Mouse (Mus musculus): ENCODE measurements at regions not wholly inside any gene's neighbourhood (a gene's known extent, or its start where the extent isn't known, plus 50 kb on each side); places are given as distances from the start of the nearest gene placed in this dataset.

GRCm38 (mm10) chr11:57899335-57899734 lies 66.7 kb upstream of the Hand1 start:
- no peak for ATAC-seq

- no peak for ATAC-seq
These were observed 62.9 kb upstream of the Hand1 start for GRCm38 (mm10) chr11:57895497-57895896.

DNA sequence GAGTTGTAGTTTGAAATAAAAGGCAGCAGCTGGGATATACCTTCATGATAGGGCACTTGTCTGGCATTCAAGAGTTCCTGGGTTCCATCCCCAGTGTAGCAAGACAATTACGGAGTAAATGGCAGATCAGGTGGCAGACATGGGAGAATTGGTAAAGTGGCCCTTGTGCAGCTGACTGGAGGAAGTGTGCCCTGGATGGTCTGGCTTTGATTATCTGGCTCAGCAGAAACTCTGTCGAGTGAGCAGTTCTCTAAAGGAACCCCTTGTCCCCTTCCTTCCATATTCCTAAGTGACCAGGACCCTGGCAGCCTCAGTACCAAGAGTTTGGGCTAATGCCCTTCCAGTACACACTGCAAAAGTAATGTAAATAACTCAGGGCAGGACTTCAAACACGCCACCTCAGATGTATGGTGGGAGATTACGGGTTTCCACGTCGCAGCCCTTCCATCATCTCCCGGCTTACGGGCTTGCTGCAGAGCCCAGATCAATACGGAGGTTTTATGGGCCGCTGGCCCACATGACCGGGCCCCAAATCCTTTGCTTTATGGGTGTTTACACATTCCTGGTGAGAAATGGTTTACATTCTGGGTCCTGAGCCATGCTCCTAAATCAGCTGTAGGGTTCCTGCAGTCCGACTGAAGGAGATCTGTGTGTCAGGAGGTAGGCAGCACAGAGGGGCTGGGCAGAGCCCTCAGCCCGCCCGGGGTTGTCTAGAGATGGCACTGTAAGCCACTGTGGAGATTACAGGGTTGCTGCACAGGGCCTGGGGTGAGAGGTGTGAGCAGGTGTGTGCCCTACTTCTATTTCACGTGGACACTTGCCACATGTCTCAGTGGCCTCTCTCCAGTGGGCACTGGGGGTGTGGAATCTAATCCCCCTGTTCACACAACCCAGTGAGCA lies 50.4 kb upstream of the Hand1 start:
- no peak for ATAC-seq
